Mouse (Mus musculus): Measurements from ENCODE around the gene Creld1. TPM values are rescaled to one million over a fixed set of nuclear protein-coding genes. Genes with fewer than 3 reads are reported as not detected.

Gene Creld1
- polyA plus RNA-seq, 1 experiment = 6.6 TPM

DNA sequence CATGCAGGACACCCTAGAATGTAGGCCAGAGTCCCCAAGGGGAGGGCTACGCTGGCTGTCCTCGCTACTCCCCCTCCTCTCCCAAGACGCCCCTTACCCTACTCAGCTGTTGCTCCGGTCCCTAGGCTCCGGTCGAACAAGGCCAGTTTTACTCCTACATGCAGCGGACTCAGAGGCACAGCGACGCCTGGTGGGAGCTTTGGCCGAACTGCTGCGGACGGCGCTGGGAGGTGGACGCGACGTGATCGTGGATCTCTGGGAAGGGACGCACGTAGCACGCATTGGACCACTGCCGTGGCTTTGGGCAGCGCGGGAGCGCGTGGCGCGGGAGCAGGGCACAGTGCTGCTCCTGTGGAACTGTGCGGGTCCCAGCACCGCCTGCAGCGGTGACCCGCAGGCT is 13.7 kb upstream of the Creld1 start:
- 2% methylated on average over 31 of the region's 31 CpGs for WGBS
- Histone ChIP-seq H3K4me1 (ENCODE audit: control insufficient read depth, insufficient read depth, insufficient read length, low read length) (peaks cover 32% of the 10 kb centered on the region), H3K36me3 (ENCODE audit: control insufficient read depth, insufficient read depth, low read length) (peaks cover 6% of the 10 kb centered on the region; the same call in 1 of the 2 replicates), H3K27me3 (ENCODE audit: control insufficient read depth, insufficient read depth, low read length) (no peaks in the 10 kb centered on the region), H3K27ac (ENCODE audit: insufficient read depth, low read depth, low read length) (no peak overlapping the region; the same call in 1 of the 2 replicates), H3K4me3 (ENCODE audit: low read depth, low read length) (peak overlapping the region; percentile 61)
- peak; percentile 64 for TF ChIP-seq CTCF (IDR thresholded peaks at IDR 0.05; ENCODE audit: extremely low read depth, insufficient read length, insufficient replicate concordance, low read depth, low read length)
- no peak for TF ChIP-seq POLR2A (IDR thresholded peaks at IDR 0.05; ENCODE audit: low read depth, low read length)

DNA sequence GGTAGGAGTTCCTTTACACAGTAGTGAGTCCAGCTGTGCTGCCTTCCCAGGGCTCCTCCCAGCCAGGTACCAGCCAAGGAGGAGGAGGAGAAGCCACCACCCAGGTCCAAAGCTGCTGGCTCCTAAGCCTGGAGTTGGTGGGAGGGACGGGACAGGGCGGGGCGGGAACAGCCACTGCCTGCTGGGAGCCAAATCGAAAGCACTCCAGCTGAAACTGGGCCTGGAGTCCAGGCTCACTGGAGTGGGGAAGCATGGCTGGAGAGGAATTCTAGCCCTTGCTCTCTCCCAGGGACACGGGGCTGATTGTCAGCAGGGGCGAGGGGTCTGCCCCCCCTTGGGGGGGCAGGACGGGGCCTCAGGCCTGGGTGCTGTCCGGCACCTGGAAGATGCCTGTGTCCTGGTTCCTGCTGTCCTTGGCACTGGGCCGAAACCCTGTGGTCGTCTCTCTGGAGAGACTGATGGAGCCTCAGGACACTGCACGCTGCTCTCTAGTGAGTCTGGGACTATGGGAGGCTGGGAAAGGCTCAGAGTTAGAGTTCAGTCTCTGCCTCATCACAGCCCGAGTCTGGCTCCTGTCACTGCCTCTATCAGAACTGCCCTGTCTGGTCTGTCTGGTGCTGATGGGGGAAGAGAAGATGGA is 11.7 kb upstream of the Creld1 start, which contains the start of gene Il17rc:
Gene Il17rc (plus strand): TSS at position 131 of the 640 bp plus-strand sequence.
- Histone ChIP-seq H3K4me3 (ENCODE audit: low read depth, low read length) (peak within 1 kb of the TSS; percentile 64), H3K36me3 (ENCODE audit: control insufficient read depth, insufficient read depth, low read length) (peaks cover 14% of the 10 kb centered on the region), H3K27ac (ENCODE audit: insufficient read depth, low read depth, low read length) (peak within 1 kb of the TSS; percentile 92), H3K4me1 (ENCODE audit: control insufficient read depth, insufficient read depth, insufficient read length, low read length) (peaks cover 40% of the 10 kb centered on the region), H3K27me3 (ENCODE audit: control insufficient read depth, insufficient read depth, low read length) (no peaks in the 10 kb centered on the region)
- TF ChIP-seq CTCF (IDR thresholded peaks at IDR 0.05; ENCODE audit: extremely low read depth, insufficient read length, insufficient replicate concordance, low read depth, low read length) (no peak), POLR2A (IDR thresholded peaks at IDR 0.05; ENCODE audit: low read depth, low read length) (peak; percentile 94)
- 12% methylated on average over 12 of the region's 12 CpGs for whole genome bisulfite sequencing

- peak overlapping the region; percentile 92 for H3K27ac ChIP-seq (ENCODE audit: insufficient read depth, low read depth, low read length)
- TF ChIP-seq CTCF (IDR thresholded peaks at IDR 0.05; ENCODE audit: extremely low read depth, insufficient read length, insufficient replicate concordance, low read depth, low read length) (no peak), POLR2A (IDR thresholded peaks at IDR 0.05; ENCODE audit: low read depth, low read length) (peak; percentile 23; the same call in 1 of the 2 replicates)
- WGBS = 46% methylated on average over 10 of the region's 10 CpGs
- H3K4me1 ChIP-seq (ENCODE audit: control insufficient read depth, insufficient read depth, insufficient read length, low read length) = peaks cover 45% of the 10 kb centered on the region
- H3K4me3 ChIP-seq (ENCODE audit: low read depth, low read length) = peak overlapping the region; percentile 64
- H3K36me3 ChIP-seq (ENCODE audit: control insufficient read depth, insufficient read depth, low read length) = peaks cover 19% of the 10 kb centered on the region
- no peaks in the 10 kb centered on the region for H3K27me3 ChIP-seq (ENCODE audit: control insufficient read depth, insufficient read depth, low read length)
These were observed 11.0 kb upstream of the Creld1 start for GRCm38 (mm10) chr6:113472061-113472460.

DNA sequence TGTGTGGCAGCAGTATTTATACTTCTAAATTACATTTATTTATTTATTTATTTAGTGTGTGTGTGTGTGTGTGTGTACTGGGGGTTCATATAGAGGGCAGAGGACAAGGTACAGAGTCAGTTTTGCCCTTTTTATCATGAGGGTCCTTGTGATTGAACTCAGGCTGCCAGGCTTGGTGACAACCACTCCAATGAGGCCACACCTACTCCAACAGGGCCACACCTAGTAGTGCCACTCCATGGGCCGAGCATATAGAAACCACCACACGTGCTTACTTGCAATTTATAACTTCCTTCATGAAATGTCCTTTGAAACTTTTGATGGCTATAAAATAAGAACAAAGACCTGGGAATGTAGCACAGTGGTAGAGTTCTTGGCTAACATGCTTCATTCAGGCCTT is 9.9 kb upstream of the Creld1 start:
- peaks cover 48% of the 10 kb centered on the region for H3K4me1 ChIP-seq (ENCODE audit: control insufficient read depth, insufficient read depth, insufficient read length, low read length)
- TF ChIP-seq POLR2A (IDR thresholded peaks at IDR 0.05; ENCODE audit: low read depth, low read length) = no peak
- no peak for TF ChIP-seq CTCF (IDR thresholded peaks at IDR 0.05; ENCODE audit: extremely low read depth, insufficient read length, insufficient replicate concordance, low read depth, low read length)
- WGBS = 19% methylated on average over 2 of the region's 2 CpGs
- peak overlapping the region; percentile 92 for H3K27ac ChIP-seq (ENCODE audit: insufficient read depth, low read depth, low read length)
- H3K4me3 ChIP-seq (ENCODE audit: low read depth, low read length) = no peak overlapping the region
- H3K27me3 ChIP-seq (ENCODE audit: control insufficient read depth, insufficient read depth, low read length) = no peaks in the 10 kb centered on the region
- H3K36me3 ChIP-seq (ENCODE audit: control insufficient read depth, insufficient read depth, low read length) = peaks cover 26% of the 10 kb centered on the region

DNA sequence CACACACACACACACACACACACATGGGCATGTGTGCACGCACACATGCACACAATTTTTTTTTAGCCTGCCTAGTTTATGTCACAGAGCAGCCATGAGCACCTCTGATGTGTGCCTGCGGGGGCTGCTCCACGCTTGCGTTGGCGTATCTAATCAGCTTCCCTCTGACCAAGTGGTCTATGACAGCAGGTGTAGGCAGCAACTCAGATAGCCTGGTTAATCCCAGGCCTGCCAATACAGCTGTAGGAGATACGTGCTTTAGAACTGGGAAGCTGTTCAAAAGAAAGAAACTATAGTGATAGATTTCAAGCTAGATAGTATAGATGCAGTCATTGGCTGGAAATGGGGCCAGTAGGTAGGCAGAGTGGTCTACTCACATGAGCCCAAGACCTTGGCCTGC is 9.4 kb upstream of the Creld1 start:
- Histone ChIP-seq H3K4me3 (ENCODE audit: low read depth, low read length) (no peak overlapping the region), H3K36me3 (ENCODE audit: control insufficient read depth, insufficient read depth, low read length) (peaks cover 28% of the 10 kb centered on the region), H3K27ac (ENCODE audit: insufficient read depth, low read depth, low read length) (peak overlapping the region; percentile 75), H3K4me1 (ENCODE audit: control insufficient read depth, insufficient read depth, insufficient read length, low read length) (peaks cover 48% of the 10 kb centered on the region), H3K27me3 (ENCODE audit: control insufficient read depth, insufficient read depth, low read length) (no peaks in the 10 kb centered on the region)
- 63% methylated on average over 6 of the region's 6 CpGs for WGBS
- TF ChIP-seq POLR2A (IDR thresholded peaks at IDR 0.05; ENCODE audit: low read depth, low read length) (no peak), CTCF (IDR thresholded peaks at IDR 0.05; ENCODE audit: extremely low read depth, insufficient read length, insufficient replicate concordance, low read depth, low read length) (no peak)

DNA sequence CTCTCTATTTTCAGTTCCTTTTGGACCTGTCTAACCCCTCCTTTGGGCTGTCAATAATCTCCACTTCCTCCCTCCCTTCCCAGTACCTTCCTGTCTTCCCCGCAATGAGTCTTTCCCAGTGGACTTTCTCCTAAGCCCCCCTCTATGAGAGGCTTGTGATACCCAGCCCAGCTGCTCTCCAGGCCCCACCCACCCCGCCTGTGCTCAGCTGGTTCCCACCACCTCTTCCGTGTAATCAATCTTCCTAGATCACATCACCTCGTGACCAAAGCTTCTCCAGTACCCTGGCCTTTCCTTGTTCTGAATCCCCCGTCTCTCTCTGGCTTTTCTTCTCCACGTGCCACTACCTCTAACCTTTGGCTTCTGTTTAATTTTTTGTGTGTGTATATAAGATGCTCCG is 5.7 kb upstream of the Creld1 start:
- Histone ChIP-seq H3K4me1 (ENCODE audit: control insufficient read depth, insufficient read depth, insufficient read length, low read length) (peaks cover 30% of the 10 kb centered on the region), H3K27ac (ENCODE audit: insufficient read depth, low read depth, low read length) (peak overlapping the region; percentile 53; the same call in 1 of the 2 replicates), H3K4me3 (ENCODE audit: low read depth, low read length) (no peak overlapping the region), H3K36me3 (ENCODE audit: control insufficient read depth, insufficient read depth, low read length) (peaks cover 53% of the 10 kb centered on the region), H3K27me3 (ENCODE audit: control insufficient read depth, insufficient read depth, low read length) (no peaks in the 10 kb centered on the region)
- TF ChIP-seq CTCF (IDR thresholded peaks at IDR 0.05; ENCODE audit: extremely low read depth, insufficient read length, insufficient replicate concordance, low read depth, low read length) = no peak
- TF ChIP-seq POLR2A (IDR thresholded peaks at IDR 0.05; ENCODE audit: low read depth, low read length) = no peak
- 50% methylated on average over 7 of the region's 7 CpGs for WGBS

DNA sequence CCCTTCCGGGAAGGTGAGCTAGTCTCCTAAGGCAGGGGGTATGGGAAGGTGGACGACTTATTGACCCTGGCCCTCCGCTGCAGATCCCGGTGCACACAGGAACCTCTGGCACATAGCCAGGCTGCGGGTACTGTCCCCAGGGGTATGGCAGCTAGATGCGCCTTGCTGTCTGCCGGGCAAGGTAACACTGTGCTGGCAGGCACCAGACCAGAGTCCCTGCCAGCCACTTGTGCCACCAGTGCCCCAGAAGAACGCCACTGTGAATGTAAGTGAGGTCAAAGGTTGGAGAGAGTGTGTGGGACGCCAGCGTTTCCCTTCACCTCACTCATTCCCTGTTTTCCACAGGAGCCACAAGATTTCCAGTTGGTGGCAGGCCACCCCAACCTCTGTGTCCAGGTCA is 4.2 kb upstream of the Creld1 start:
- WGBS = 84% methylated on average over 10 of the region's 10 CpGs
- Histone ChIP-seq H3K4me3 (ENCODE audit: low read depth, low read length) (no peak overlapping the region), H3K27me3 (ENCODE audit: control insufficient read depth, insufficient read depth, low read length) (no peaks in the 10 kb centered on the region), H3K27ac (ENCODE audit: insufficient read depth, low read depth, low read length) (no peak overlapping the region), H3K4me1 (ENCODE audit: control insufficient read depth, insufficient read depth, insufficient read length, low read length) (peaks cover 30% of the 10 kb centered on the region), H3K36me3 (ENCODE audit: control insufficient read depth, insufficient read depth, low read length) (peaks cover 52% of the 10 kb centered on the region)
- TF ChIP-seq CTCF (IDR thresholded peaks at IDR 0.05; ENCODE audit: extremely low read depth, insufficient read length, insufficient replicate concordance, low read depth, low read length) (no peak), POLR2A (IDR thresholded peaks at IDR 0.05; ENCODE audit: low read depth, low read length) (no peak)

Measured in small intestine, adult 2 months (tissue).